Mouse (Mus musculus) heart, embryonic 15.5 days (tissue): ENCODE results near the gene Tmem209. TPM values are rescaled to one million over a fixed set of nuclear protein-coding genes. Genes with fewer than 3 reads are reported as not detected.
A peak's percentile ranks its signal among the peaks of the same experiment; 100 is the strongest.

Source experiments
- ATAC-seq: fragments of 200-750 bp; cut with Nextera tagmentation; replicated peaks from 2 replicates; pipeline ENCODE4 v1.8.0; 2017; ENCODE audit warnings: low read depth, moderate TSS enrichment; ENCODE audit not compliant: insufficient number of reproducible peaks, insufficient read depth, low FRiP score
- H3K27ac ChIP-seq: fragments of 300-500 bp; sonication (generic); 2 replicates; pipeline ENCODE4 v1.5.1; 2015; ENCODE audit warnings: mild to moderate bottlenecking, inconsistent platforms
- H3K27me3 ChIP-seq: fragments of 300-500 bp; sonication (generic); 2 replicates; pipeline ENCODE4 v1.6.1; 2015; ENCODE audit warnings: inconsistent platforms
- H3K36me3 ChIP-seq: fragments of 300-500 bp; sonication (generic); 2 replicates; pipeline ENCODE4 v1.6.1; 2015; ENCODE audit warnings: mild to moderate bottlenecking, inconsistent platforms
- H3K4me1 ChIP-seq: fragments of 300-500 bp; sonication (generic); replicated peaks from 2 replicates; pipeline ENCODE4 v1.6.1; 2015; ENCODE audit warnings: inconsistent platforms
- H3K4me2 ChIP-seq: fragments of 300-500 bp; sonication (generic); 2 replicates; pipeline ENCODE4 v1.6.1; 2015; ENCODE audit warnings: inconsistent platforms, mild to moderate bottlenecking, moderate library complexity
- H3K4me3 ChIP-seq: fragments of 300-500 bp; sonication (generic); 2 replicates; pipeline ENCODE4 v1.5.1; 2015; ENCODE audit warnings: mild to moderate bottlenecking, inconsistent platforms
- H3K9ac ChIP-seq: fragments of 300-500 bp; sonication (generic); 2 replicates; pipeline ENCODE4 v1.6.1; 2015; ENCODE audit warnings: mild to moderate bottlenecking, inconsistent platforms
- H3K9me3 ChIP-seq: fragments of 300-500 bp; sonication (generic); replicated peaks from 2 replicates; pipeline ENCODE4 v1.6.1; 2016; ENCODE audit warnings: inconsistent platforms
- WGBS: fragments of 180-500 bp; shearing (Covaris S2); methylation state at CpG from one replicate; pipeline ENCODE4 v1.1.7; 2015; ENCODE audit warnings: mixed read lengths; 5-methylcytosine and 5-hydroxymethylcytosine counted together
- polyA plus RNA-seq: library from polyadenylated mRNA; unstranded; fragments of >200 nt; fragmentation: Nextera tagmentation; extraction: Ambion mirVana; gene quantifications from 2 replicates; pipeline ENCODE4 v1.2.1, GENCODE M21; 2015

The Tmem209 gene
- polyA plus RNA-seq, 1 experiment from 2014 or later: 19.8 TPM

DNA sequence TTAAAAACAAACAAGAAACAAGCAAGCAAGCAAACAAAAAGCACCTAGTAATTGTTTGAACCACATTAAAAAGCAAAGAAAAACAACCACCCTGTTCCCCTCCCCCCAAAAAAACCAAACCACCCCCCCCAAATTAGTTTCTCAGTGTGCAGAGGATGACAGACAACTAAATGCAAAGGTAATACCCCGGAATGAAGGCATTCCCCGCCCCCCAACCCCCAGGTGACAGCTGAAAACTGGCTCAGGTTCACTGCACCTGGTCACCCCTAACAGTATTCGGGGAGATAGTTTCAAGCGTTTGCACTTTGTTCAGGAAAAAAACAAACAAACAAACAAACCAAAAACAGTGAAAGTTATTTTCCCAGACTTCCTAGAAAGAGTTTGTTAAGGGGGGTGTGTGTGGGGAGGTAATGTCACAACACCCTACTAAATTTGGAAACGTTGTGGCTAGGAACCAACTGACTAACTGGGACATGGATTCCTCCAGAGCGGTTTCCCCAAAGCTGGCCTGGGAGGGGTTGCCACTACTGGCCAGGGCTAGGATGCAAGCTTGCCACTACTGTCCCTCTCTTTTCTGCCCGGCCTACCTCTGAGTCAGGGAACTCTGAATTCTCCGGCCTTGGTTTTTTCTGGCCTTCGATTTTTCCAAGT lies 38.2 kb upstream of the Tmem209 start:
- Histone ChIP-seq H3K4me3 (peak overlapping the region; percentile 30; the same call in 1 of the 2 replicates), H3K9me3 (no peaks in the 10 kb centered on the region), H3K4me2 (peak overlapping the region; percentile 59), H3K9ac (no peak overlapping the region), H3K36me3 (no peaks in the 10 kb centered on the region), H3K27ac (peak overlapping the region; percentile 87), H3K27me3 (no peaks in the 10 kb centered on the region), H3K4me1 (peaks cover 53% of the 10 kb centered on the region)
- 39% methylated on average over 9 of the region's 9 CpGs for WGBS
- ATAC-seq: no peak

DNA sequence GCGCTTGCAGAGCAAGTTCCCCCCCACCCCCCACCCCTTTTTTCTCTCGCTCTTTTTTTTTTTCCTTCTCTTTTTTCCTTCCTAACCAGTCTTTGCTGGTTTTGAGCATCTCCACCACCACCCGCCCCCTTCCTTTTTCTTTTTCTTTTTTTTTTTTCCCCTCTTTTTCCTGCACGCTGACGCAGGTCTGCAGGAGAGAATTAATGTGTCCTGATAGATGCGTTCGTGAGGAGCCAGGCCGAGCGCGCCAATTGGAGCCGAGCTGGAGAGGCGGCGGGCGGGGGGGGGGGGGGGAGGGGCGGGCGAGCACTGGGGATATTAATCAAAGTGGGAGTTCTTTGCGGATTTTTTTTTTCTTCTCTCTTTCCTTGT lies 37.7 kb upstream of the Tmem209 start:
- 0 out of 2 replicates have a peak overlapping the region, but pooled peaks have one; percentile 33 for H3K9ac ChIP-seq
- WGBS: 1% methylated on average over 15 of the region's 17 CpGs
- peaks cover 53% of the 10 kb centered on the region for H3K4me1 ChIP-seq
- no peaks in the 10 kb centered on the region for H3K27me3 ChIP-seq
- H3K9me3 ChIP-seq: no peaks in the 10 kb centered on the region
- H3K4me3 ChIP-seq: peak overlapping the region; percentile 30
- no peak; the same call in 1 of the 2 replicates for ATAC-seq
- H3K4me2 ChIP-seq: peak overlapping the region; percentile 59
- H3K36me3 ChIP-seq: no peaks in the 10 kb centered on the region
- H3K27ac ChIP-seq: peak overlapping the region; percentile 87

DNA sequence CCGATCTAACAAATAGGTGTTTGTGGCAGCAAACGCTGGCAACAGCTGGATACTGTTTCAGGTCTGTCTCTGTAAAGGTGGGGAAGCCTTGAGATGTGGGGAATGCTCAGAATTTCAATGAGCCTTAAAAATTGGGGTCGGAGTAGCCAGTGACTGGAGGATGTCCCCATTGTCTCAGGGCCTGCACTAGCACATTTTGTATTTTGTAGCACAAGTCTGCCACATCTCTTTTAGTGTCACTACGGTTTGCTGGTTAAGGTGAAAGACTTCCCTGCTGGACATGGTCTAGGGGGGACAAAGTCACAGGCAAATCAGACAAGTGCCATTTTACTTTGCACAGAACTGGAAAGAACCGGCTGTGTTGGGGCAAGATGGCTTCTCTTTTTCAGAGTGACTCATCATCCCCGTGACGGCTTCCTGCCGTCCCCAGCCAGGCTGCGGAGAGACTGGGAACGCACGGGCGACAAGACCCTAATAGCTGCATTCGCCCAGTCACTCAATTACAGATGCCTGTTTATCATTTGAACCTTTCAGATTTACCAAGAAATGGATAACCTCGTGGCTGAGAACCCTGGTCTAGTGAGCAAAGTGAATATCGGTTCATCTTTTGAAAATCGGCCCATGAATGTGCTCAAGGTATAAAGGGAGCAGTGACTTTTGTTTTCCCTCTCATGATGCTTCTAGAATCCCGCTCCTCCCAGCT lies 37.1 kb upstream of the Tmem209 start:
- Histone ChIP-seq H3K27me3 (no peaks in the 10 kb centered on the region), H3K27ac (peak overlapping the region; percentile 87), H3K9me3 (no peaks in the 10 kb centered on the region), H3K4me2 (peak overlapping the region; percentile 59), H3K4me1 (peaks cover 51% of the 10 kb centered on the region), H3K9ac (0 out of 2 replicates have a peak overlapping the region, but pooled peaks have one; percentile 33), H3K4me3 (peak overlapping the region; percentile 30), H3K36me3 (no peaks in the 10 kb centered on the region)
- WGBS: 17% methylated on average over 17 of the region's 17 CpGs
- peak; percentile 61; the same call in 1 of the 2 replicates for ATAC-seq

DNA sequence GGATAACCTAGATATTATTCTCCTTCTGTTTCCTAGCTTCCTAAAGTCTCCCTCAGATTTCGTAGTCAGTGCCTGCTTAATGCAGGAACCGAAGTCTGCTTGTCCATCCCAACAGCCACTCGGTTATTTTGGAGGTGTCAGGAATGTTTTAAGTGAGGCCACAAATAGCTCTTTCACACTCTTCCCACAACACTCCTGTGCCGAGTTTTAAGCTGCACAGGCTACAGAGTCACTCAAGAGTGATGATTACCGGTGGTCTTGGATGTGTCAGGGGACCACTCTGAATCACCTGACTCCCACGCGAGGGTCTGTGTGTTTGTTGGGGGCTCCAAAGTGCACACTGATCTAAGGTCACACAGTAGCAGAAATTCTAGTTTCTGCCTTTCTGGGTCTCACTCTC lies 36.1 kb upstream of the Tmem209 start:
- peak; percentile 75 for ATAC-seq
- H3K36me3 ChIP-seq: no peaks in the 10 kb centered on the region
- no peaks in the 10 kb centered on the region for H3K9me3 ChIP-seq
- no peak overlapping the region for H3K4me3 ChIP-seq
- H3K4me1 ChIP-seq: peaks cover 52% of the 10 kb centered on the region
- WGBS: 45% methylated on average over 7 of the region's 7 CpGs
- peak overlapping the region; percentile 87 for H3K27ac ChIP-seq
- H3K27me3 ChIP-seq: no peaks in the 10 kb centered on the region
- no peak overlapping the region for H3K9ac ChIP-seq
- H3K4me2 ChIP-seq: no peak overlapping the region

DNA sequence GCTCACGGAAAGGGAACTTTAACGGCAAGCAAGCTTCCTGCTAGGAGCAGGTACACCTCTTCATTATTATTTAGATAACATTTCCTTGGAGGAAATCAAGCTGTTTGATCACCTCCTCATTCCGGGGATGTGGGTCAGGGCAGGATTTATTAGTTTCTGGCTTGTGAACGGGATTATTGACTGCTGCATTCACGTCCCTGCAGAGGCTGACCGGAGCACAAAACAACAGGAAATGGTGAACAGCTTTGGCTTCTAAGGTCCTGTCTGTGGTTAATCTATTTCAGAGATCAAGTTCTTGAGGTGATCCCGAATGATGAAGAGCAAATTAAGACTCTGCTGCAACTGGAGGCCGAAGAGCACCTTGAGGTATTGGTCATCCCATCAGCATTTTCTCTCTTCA lies 34.3 kb upstream of the Tmem209 start:
- WGBS: 59% methylated on average over 8 of the region's 8 CpGs
- Histone ChIP-seq H3K4me1 (peaks cover 45% of the 10 kb centered on the region), H3K27ac (no peak overlapping the region)

DNA sequence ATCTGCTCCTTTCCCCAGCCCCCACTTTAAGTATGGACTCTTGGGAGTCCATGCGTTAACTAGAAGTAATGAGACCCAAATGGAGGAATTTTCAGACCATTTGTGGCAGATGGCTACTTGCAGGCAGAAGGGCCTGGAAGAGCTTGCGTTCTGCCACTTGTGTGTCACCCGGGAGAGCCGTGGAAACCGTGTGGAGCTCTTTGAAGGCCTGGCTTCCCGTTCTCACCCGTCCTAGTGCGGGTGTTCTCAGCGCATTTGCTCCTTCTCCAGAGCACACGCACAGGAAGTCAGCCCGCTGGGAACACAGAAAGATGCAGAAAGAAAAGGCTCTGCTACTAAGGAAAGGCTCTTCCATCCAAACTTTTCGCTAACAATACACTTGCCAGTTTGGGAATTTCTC lies 33.5 kb upstream of the Tmem209 start:
- H3K4me1 ChIP-seq: peaks cover 40% of the 10 kb centered on the region
- H3K27me3 ChIP-seq: no peaks in the 10 kb centered on the region
- H3K4me3 ChIP-seq: no peak overlapping the region
- ATAC-seq: no peak
- no peak overlapping the region for H3K9ac ChIP-seq
- peak overlapping the region; percentile 56 for H3K27ac ChIP-seq
- no peak overlapping the region for H3K4me2 ChIP-seq
- no peaks in the 10 kb centered on the region for H3K9me3 ChIP-seq
- 44% methylated on average over 12 of the region's 12 CpGs for WGBS
- no peaks in the 10 kb centered on the region for H3K36me3 ChIP-seq

More for the DNA sequence above, 34.3 kb upstream of the Tmem209 start:
- Histone ChIP-seq H3K27me3 (no peaks in the 10 kb centered on the region), H3K9me3 (no peaks in the 10 kb centered on the region), H3K4me2 (no peak overlapping the region), H3K4me3 (no peak overlapping the region), H3K36me3 (no peaks in the 10 kb centered on the region), H3K9ac (no peak overlapping the region)
- ATAC-seq: no peak

DNA sequence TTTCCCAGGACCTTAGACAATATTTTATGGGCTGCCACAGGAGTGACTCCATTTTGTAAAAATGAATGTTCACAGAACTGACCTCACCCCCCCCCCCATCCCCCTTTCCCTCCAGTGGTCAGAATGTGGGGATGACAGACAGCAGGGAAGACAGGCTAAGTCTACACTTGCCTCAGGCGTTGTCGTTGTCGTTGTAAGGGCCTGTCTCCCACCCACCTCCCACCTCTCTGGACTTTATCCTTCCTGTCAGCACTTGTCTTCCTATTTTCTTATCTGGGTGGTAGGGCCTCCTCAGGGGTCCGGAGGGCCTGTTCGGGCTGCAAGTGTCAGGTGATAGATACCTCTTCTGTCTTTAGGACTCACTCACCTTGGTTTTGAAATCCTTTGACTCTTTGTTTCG lies 32.7 kb upstream of the Tmem209 start:
- no peaks in the 10 kb centered on the region for H3K9me3 ChIP-seq
- no peak overlapping the region for H3K9ac ChIP-seq
- H3K4me2 ChIP-seq: no peak overlapping the region
- no peak overlapping the region for H3K4me3 ChIP-seq
- ATAC-seq: no peak
- no peaks in the 10 kb centered on the region for H3K27me3 ChIP-seq
- H3K4me1 ChIP-seq: peaks cover 34% of the 10 kb centered on the region
- peak overlapping the region; percentile 56; the same call in 1 of the 2 replicates for H3K27ac ChIP-seq
- no peaks in the 10 kb centered on the region for H3K36me3 ChIP-seq
- WGBS: 21% methylated on average over 6 of the region's 6 CpGs

DNA sequence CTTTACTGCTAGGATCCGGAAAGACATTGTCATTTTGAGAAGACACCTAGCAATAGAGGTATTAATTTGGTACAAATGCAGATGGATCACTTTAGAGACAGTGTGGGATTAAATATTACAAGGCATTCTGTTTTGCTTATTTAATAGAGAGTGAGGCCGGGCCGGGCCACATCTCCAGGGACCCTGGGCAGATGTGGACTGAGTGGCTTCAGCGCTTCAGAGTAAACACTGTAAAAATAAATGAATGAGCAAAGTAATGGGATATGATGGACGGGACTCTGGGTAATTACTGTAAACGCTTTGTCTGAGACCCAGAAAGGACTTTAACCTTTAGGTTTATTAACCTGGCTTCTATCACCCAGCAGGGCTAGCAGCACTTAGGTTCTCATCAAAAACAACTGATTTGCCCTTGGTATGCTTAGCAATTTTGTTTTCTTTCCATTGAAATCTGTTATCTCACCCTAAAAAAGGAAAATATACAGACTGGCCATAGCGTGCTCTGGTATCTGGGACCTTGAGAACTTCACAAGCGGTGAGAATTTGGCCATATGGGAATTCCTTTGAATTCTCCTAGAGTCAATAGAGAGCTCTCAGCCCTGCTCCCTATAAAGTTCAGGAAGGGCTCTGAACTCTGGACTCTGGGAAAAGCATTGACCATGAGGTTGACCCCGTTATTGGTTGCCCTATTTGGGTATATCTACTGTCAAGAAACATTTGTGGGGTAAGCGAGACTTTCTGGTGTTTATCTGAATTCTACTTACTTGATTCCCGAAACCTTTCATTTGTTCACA lies 31.6 kb upstream of the Tmem209 start, which contains the start of gene Cpa2:
TSS of gene Cpa2 (plus strand) at position 574 of the 791 bp plus-strand sequence.
- 71% methylated on average over 11 of the region's 11 CpGs for WGBS
- Histone ChIP-seq H3K27me3 (no peaks in the 10 kb centered on the region), H3K9ac (no peak within 1 kb of the TSS), H3K4me3 (no peak within 1 kb of the TSS), H3K27ac (peak within 1 kb of the TSS; percentile 56; the same call in 1 of the 2 replicates), H3K4me2 (no peak within 1 kb of the TSS), H3K36me3 (no peaks in the 10 kb centered on the region), H3K4me1 (peaks cover 25% of the 10 kb centered on the region), H3K9me3 (no peaks in the 10 kb centered on the region)
- no peak for ATAC-seq

DNA sequence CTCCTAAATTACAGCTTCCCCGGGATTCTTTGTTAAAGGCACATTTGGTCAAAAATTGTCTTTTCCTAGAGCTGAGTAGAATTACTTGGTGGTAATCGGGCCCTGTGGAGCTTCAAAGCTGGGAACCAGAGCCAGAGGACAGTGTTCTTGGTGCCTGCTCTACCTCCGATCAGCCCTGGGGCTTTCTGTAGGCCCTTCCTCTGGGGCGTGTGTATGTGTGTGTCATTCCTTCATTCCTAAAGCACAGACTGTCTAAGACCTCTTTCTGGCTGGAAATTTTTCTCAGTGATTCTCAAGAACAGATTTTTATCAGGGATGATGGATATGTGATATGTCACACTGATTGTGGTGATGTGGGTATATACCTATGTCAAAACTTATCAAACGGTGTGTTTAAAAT lies 29.2 kb upstream of the Tmem209 start:
- Histone ChIP-seq H3K4me2 (no peak overlapping the region), H3K4me1 (peaks cover 15% of the 10 kb centered on the region), H3K9ac (no peak overlapping the region), H3K4me3 (no peak overlapping the region), H3K27ac (no peak overlapping the region), H3K36me3 (no peaks in the 10 kb centered on the region), H3K9me3 (no peaks in the 10 kb centered on the region), H3K27me3 (no peaks in the 10 kb centered on the region)
- ATAC-seq: no peak
- 67% methylated on average over 5 of the region's 5 CpGs for WGBS

DNA sequence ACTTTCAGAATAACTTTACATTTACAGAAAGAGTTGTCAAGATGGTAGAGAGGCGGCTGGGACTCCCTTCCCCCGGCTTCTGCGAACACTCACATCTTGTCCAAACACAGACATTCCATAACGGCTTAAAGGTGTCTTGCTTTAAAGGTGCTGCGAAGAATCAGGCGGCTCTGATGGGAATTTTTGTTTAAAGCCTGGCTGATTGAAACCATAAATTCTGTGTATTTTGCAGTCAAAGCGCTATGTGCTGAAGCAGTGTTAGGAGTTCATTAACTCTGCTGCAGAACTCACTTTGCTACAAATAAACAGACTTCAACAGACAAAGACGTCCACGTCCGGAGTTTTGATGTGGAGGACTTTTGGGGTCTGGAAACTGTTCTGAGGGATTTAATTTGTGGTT lies 28.7 kb upstream of the Tmem209 start:
- no peak for ATAC-seq
- Histone ChIP-seq H3K27ac (no peak overlapping the region), H3K4me1 (peaks cover 11% of the 10 kb centered on the region), H3K4me3 (no peak overlapping the region), H3K9ac (no peak overlapping the region), H3K36me3 (no peaks in the 10 kb centered on the region), H3K9me3 (no peaks in the 10 kb centered on the region), H3K27me3 (no peaks in the 10 kb centered on the region), H3K4me2 (no peak overlapping the region)
- WGBS: 64% methylated on average over 10 of the region's 10 CpGs

DNA sequence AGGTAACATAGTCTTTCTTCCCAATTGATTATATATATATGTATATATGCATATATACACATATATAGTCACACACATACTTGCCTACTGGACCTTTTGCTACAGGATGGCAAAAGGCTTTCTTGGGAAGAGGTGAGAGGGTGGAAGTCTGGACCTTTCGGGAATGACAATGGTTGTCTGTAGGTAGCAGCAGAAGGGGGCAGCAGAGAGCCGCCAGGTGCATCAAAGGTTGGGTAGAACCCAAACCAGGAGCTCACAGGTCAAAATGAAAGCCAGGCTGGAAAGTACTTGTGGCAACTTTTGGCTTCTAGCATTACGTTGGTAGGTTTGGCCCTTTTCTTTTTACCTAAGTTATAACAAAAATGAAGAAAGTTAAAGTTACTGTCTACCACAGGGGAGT lies 25.8 kb upstream of the Tmem209 start:
- Histone ChIP-seq H3K27ac (0 out of 2 replicates have a peak overlapping the region, but pooled peaks have one; percentile 27), H3K4me2 (no peak overlapping the region), H3K9me3 (no peaks in the 10 kb centered on the region), H3K4me3 (no peak overlapping the region), H3K27me3 (no peaks in the 10 kb centered on the region), H3K9ac (no peak overlapping the region), H3K36me3 (no peaks in the 10 kb centered on the region), H3K4me1 (no peaks in the 10 kb centered on the region)
- 46% methylated on average over 3 of the region's 3 CpGs for WGBS
- ATAC-seq: no peak
